Mouse (Mus musculus) cerebellum, adult 18-20 months (tissue): ENCODE measurements around the gene Prss40.
"Not testable (repeated sequence)": the region's sequence is repeated elsewhere in the genome, so short reads cannot be mapped to it uniquely, and the experiment has no call there.

Experiments
- DNase-seq, 2 experiments: peaks; one replicate each; pipeline ENCODE4 v3.0.0; 2021

The Prss40 gene

GRCm38 (mm10) chr1:34535043-34535698 is 25.6 kb downstream of the Prss40 start, which contains the start of gene Cfc1:
Gene Cfc1 (plus strand): TSS chr1:34535648.
- not testable (repeated sequence) for DNase-seq

- not testable (repeated sequence) for DNase-seq
Observed at GRCm38 (mm10) chr1:34534574-34534973, 26.2 kb downstream of the Prss40 start.

GRCm38 (mm10) chr1:34523647-34524046 is 37.1 kb downstream of the Prss40 start:
- DNase-seq, result peak; percentile 31 to 40

GRCm38 (mm10) chr1:34522850-34523244 is 37.9 kb downstream of the Prss40 start:
- peak; percentile 77 to 82 for DNase-seq

- peak; percentile 40 to 50 for DNase-seq
Observed at GRCm38 (mm10) chr1:34522205-34522849, 38.4 kb downstream of the Prss40 start.

- no peak for DNase-seq
Observed at GRCm38 (mm10) chr1:34518259-34518658, 42.5 kb downstream of the Prss40 start.

GRCm38 (mm10) chr1:34517797-34518196 is 42.9 kb downstream of the Prss40 start:
- not testable (repeated sequence) for DNase-seq

GRCm38 (mm10) chr1:34517297-34517696 is 43.4 kb downstream of the Prss40 start:
- DNase-seq, result not testable (repeated sequence)

- DNase-seq, result no peak
Observed at GRCm38 (mm10) chr1:34516595-34516994, 44.1 kb downstream of the Prss40 start.

- DNase-seq, result no peak
Observed at GRCm38 (mm10) chr1:34513068-34513467, 47.7 kb downstream of the Prss40 start.

GRCm38 (mm10) chr1:34511027-34511426 is 49.7 kb downstream of the Prss40 start:
- peak; percentile 70 to 81 for DNase-seq

GRCm38 (mm10) chr1:34510575-34510981 is 50.2 kb downstream of the Prss40 start:
- no peak for DNase-seq

- no peak for DNase-seq
Observed at GRCm38 (mm10) chr1:34507986-34508385, 52.8 kb downstream of the Prss40 start.

GRCm38 (mm10) chr1:34505970-34506551 is 54.7 kb downstream of the Prss40 start:
- no peak for DNase-seq

- no peak for DNase-seq
Observed at GRCm38 (mm10) chr1:34505307-34505706, 55.4 kb downstream of the Prss40 start.

- no peak for DNase-seq
Observed at GRCm38 (mm10) chr1:34502991-34503390, 57.8 kb downstream of the Prss40 start.
